Mouse (Mus musculus) midbrain, embryonic 14.5 days (tissue): ENCODE data around the gene Kcnk3. TPM values are rescaled to one million over a fixed set of nuclear protein-coding genes. Genes with fewer than 3 reads are reported as not detected.
A peak's percentile ranks its signal among the peaks of the same experiment; 100 is the strongest.

ENCODE experiments used
- ATAC-seq: fragments of 200-750 bp; cut with Nextera tagmentation; 2 replicates; pipeline ENCODE4 v1.8.0; 2017; ENCODE audit warnings: moderate number of reproducible peaks, moderate library complexity; ENCODE audit not compliant: low FRiP score, low TSS enrichment
- DNase-seq: peaks from one replicate; pipeline ENCODE4 v3.0.0-alpha.2; 2015
- H3K27ac ChIP-seq: fragments of 300-500 bp; sonication (generic); replicated peaks from 2 replicates; pipeline ENCODE4 v1.5.1; 2014; ENCODE audit warnings: mild to moderate bottlenecking, low read depth, low read length, moderate library complexity
- H3K27me3 ChIP-seq: fragments of 300-500 bp; sonication (generic); 2 replicates; pipeline ENCODE4 v1.6.1; 2014; ENCODE audit warnings: low read length, control low read depth, mixed read lengths; ENCODE audit not compliant: control insufficient read depth, insufficient read depth
- H3K36me3 ChIP-seq: fragments of 300-500 bp; sonication (generic); 2 replicates; pipeline ENCODE4 v1.6.1; 2014; ENCODE audit warnings: low read length, control low read depth; ENCODE audit not compliant: control insufficient read depth, insufficient read depth
- H3K4me1 ChIP-seq: fragments of 300-500 bp; sonication (generic); 2 replicates; pipeline ENCODE4 v1.6.1; 2014; ENCODE audit warnings: mild to moderate bottlenecking, antibody characterized with exemption, low read length, control low read depth; ENCODE audit not compliant: control insufficient read depth, insufficient read depth
- H3K4me2 ChIP-seq: fragments of 300-500 bp; sonication (generic); 2 replicates; pipeline ENCODE4 v1.6.1; 2014; ENCODE audit warnings: mild to moderate bottlenecking, low read length, moderate library complexity
- H3K4me3 ChIP-seq: fragments of 300-500 bp; sonication (generic); replicated peaks from 2 replicates; pipeline ENCODE4 v1.5.1; 2014; ENCODE audit warnings: low read depth, low read length
- H3K9ac ChIP-seq: fragments of 300-500 bp; sonication (generic); replicated peaks from 2 replicates; pipeline ENCODE4 v1.6.1; 2014; ENCODE audit warnings: mild to moderate bottlenecking, low read length, moderate library complexity
- H3K9me3 ChIP-seq: fragments of 300-500 bp; sonication (generic); 2 replicates; pipeline ENCODE4 v1.6.1; 2016; ENCODE audit warnings: low read length, control low read depth, mixed read lengths; ENCODE audit not compliant: control insufficient read depth
- WGBS: fragments of 180-500 bp; shearing (Covaris S2); extraction: QIAGEN DNeasy Blood & Tissue Kit; methylation state at CpG from one replicate; pipeline ENCODE4 v1.1.7; 2014; 5-methylcytosine and 5-hydroxymethylcytosine counted together
- polyA plus RNA-seq: library from polyadenylated mRNA; unstranded; fragments of >200 nt; fragmentation: Nextera tagmentation; extraction: Ambion mirVana; gene quantifications from 2 replicates; pipeline ENCODE4 v1.2.1, GENCODE M21; 2014

Kcnk3 gene
- polyA plus RNA-seq, 1 experiment from 2014 or later = 4.7 TPM

GRCm38 (mm10) chr5:30613242-30613641 lies 25.3 kb downstream of the Kcnk3 start:
- WGBS = 84% methylated on average over 8 of the region's 8 CpGs
- DNase-seq (no peak), ATAC-seq (no peak)
- no peaks in the 10 kb centered on the region for H3K9me3 ChIP-seq
- H3K4me1 ChIP-seq = peaks cover 3% of the 10 kb centered on the region; the same call in 1 of the 2 replicates
- H3K36me3 ChIP-seq = no peaks in the 10 kb centered on the region
- H3K4me2 ChIP-seq = no peak overlapping the region
- H3K4me3 ChIP-seq = no peak overlapping the region
- no peaks in the 10 kb centered on the region; the same call in 1 of the 2 replicates for H3K27me3 ChIP-seq
- no peak overlapping the region for H3K9ac ChIP-seq
- H3K27ac ChIP-seq = no peak overlapping the region

GRCm38 (mm10) chr5:30614221-30614620 lies 26.3 kb downstream of the Kcnk3 start:
- no peaks in the 10 kb centered on the region; the same call in 1 of the 2 replicates for H3K27me3 ChIP-seq
- H3K9me3 ChIP-seq = no peaks in the 10 kb centered on the region
- H3K4me2 ChIP-seq = no peak overlapping the region
- DNase-seq (peak; percentile 51), ATAC-seq (no peak)
- 44% methylated on average over 1 of the region's 1 CpGs for WGBS
- H3K27ac ChIP-seq = no peak overlapping the region
- H3K36me3 ChIP-seq = no peaks in the 10 kb centered on the region
- H3K9ac ChIP-seq = no peak overlapping the region
- peaks cover 3% of the 10 kb centered on the region; the same call in 1 of the 2 replicates for H3K4me1 ChIP-seq
- no peak overlapping the region for H3K4me3 ChIP-seq

DNA sequence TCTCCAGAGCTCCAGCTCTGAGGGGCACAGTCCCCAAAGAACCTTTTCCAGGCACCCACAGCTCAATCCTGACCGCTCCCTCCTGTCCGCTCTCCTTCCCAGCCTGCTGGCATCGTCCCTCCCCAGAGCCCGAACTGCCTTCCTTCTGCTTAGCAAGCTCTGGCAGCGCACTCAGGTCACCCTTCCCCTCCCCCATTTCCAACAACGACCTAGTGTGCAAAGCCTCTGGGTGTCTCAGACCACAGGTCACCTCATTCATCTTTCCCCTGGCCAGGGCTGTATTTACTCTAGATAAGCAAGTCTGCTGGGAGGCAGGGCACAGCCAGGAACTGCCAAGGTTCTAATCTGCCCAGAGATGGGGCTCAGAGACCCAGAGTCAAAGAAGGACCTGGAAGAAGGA lies 27.4 kb downstream of the Kcnk3 start:
- no peaks in the 10 kb centered on the region for H3K4me1 ChIP-seq
- no peak overlapping the region for H3K27ac ChIP-seq
- WGBS = 54% methylated on average over 6 of the region's 6 CpGs
- no peak overlapping the region for H3K4me3 ChIP-seq
- ATAC-seq (no peak), DNase-seq (no peak)
- no peaks in the 10 kb centered on the region; the same call in 1 of the 2 replicates for H3K27me3 ChIP-seq
- no peak overlapping the region for H3K9ac ChIP-seq
- no peak overlapping the region for H3K4me2 ChIP-seq
- no peaks in the 10 kb centered on the region for H3K9me3 ChIP-seq
- no peaks in the 10 kb centered on the region for H3K36me3 ChIP-seq

DNA sequence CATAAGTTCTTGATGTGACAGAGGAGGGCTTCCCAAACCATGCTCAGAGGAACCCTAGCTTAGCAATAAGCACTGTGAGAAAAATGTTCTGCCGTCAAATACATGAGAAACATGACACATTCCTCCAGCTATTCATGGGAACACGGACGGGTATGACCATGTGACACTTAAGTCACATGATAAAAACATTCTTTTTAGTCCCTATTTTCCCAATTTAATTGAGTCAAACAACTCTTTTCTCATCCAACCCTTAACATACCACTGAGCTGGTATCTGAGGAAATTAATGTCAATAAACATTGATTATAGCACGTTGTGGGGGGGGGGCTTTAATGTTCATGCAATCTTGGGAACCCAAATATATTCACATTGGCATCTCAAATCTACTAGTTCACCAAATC lies 27.8 kb downstream of the Kcnk3 start:
- Histone ChIP-seq H3K9me3 (no peaks in the 10 kb centered on the region), H3K9ac (no peak overlapping the region), H3K36me3 (no peaks in the 10 kb centered on the region), H3K27ac (no peak overlapping the region), H3K27me3 (peaks cover 4% of the 10 kb centered on the region), H3K4me2 (no peak overlapping the region), H3K4me1 (no peaks in the 10 kb centered on the region), H3K4me3 (no peak overlapping the region)
- DNase-seq = no peak
- ATAC-seq = no peak
- WGBS = 84% methylated on average over 4 of the region's 4 CpGs

GRCm38 (mm10) chr5:30616644-30617043 lies 28.7 kb downstream of the Kcnk3 start:
- no peak for ATAC-seq
- DNase-seq = peak; percentile 12

GRCm38 (mm10) chr5:30617357-30617756 lies 29.4 kb downstream of the Kcnk3 start:
- Histone ChIP-seq H3K4me1 (peaks cover 7% of the 10 kb centered on the region), H3K9me3 (no peaks in the 10 kb centered on the region), H3K4me2 (no peak overlapping the region), H3K36me3 (no peaks in the 10 kb centered on the region), H3K27me3 (peaks cover 19% of the 10 kb centered on the region), H3K4me3 (no peak overlapping the region), H3K27ac (no peak overlapping the region), H3K9ac (no peak overlapping the region)
- ATAC-seq = no peak
- WGBS = 35% methylated on average over 3 of the region's 3 CpGs
- DNase-seq = no peak

More at GRCm38 (mm10) chr5:30616644-30617043, 28.7 kb downstream of the Kcnk3 start:
- peaks cover 12% of the 10 kb centered on the region for H3K27me3 ChIP-seq
- H3K4me2 ChIP-seq = no peak overlapping the region
- no peak overlapping the region for H3K27ac ChIP-seq
- H3K9me3 ChIP-seq = no peaks in the 10 kb centered on the region
- H3K4me1 ChIP-seq = no peaks in the 10 kb centered on the region
- H3K9ac ChIP-seq = no peak overlapping the region
- 17% methylated on average over 3 of the region's 3 CpGs for WGBS
- no peak overlapping the region for H3K4me3 ChIP-seq
- H3K36me3 ChIP-seq = no peaks in the 10 kb centered on the region

GRCm38 (mm10) chr5:30617851-30618250 lies 29.9 kb downstream of the Kcnk3 start:
- Histone ChIP-seq H3K9me3 (no peaks in the 10 kb centered on the region), H3K27me3 (peaks cover 24% of the 10 kb centered on the region), H3K4me1 (peaks cover 12% of the 10 kb centered on the region), H3K27ac (no peak overlapping the region), H3K4me2 (no peak overlapping the region), H3K9ac (no peak overlapping the region), H3K36me3 (no peaks in the 10 kb centered on the region), H3K4me3 (no peak overlapping the region)
- DNase-seq = no peak
- 31% methylated on average over 11 of the region's 11 CpGs for WGBS
- no peak for ATAC-seq

DNA sequence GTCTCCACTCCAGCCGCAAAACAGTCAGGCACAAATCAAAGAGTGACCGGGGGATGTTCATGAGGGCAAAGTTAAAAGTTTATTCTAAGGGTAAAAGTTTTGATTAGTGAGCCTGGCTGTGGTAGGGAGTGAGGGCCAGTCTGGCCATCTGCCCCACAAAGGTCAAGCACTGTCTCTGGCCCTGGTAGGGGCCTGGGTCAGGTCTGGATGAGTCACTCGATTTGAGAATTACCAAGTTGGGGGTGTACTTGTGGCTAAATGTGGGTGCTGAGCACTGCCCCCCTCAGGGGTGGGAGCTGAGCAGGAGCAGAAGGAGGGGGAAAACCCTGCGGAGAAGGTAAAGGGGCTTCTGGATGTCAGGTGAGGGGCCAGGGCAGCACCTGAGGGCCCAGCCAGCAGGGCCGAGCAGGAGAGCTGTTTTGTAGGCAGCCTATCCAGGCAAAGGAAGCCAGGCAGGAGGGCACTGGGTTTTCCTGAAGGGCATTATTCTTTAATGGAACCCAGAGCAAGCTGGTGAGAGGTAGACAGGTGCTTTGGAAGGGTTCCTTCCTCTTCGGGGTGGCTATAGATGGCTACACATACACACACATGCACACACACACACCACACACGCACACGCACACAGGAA lies 30.5 kb downstream of the Kcnk3 start:
- no peak overlapping the region for H3K9ac ChIP-seq
- ATAC-seq = no peak
- peaks cover 13% of the 10 kb centered on the region for H3K4me1 ChIP-seq
- no peaks in the 10 kb centered on the region for H3K36me3 ChIP-seq
- peaks cover 29% of the 10 kb centered on the region for H3K27me3 ChIP-seq
- 82% methylated on average over 8 of the region's 8 CpGs for WGBS
- no peak overlapping the region for H3K4me3 ChIP-seq
- H3K4me2 ChIP-seq = no peak overlapping the region
- DNase-seq = no peak
- H3K9me3 ChIP-seq = no peaks in the 10 kb centered on the region
- no peak overlapping the region for H3K27ac ChIP-seq

GRCm38 (mm10) chr5:30619211-30619610 lies 31.2 kb downstream of the Kcnk3 start:
- ATAC-seq = no peak
- DNase-seq = no peak

More at GRCm38 (mm10) chr5:30619211-30619610, 31.2 kb downstream of the Kcnk3 start:
- Histone ChIP-seq H3K4me2 (no peak overlapping the region), H3K36me3 (no peaks in the 10 kb centered on the region), H3K9ac (no peak overlapping the region), H3K4me1 (peaks cover 13% of the 10 kb centered on the region), H3K27ac (no peak overlapping the region), H3K4me3 (no peak overlapping the region), H3K9me3 (no peaks in the 10 kb centered on the region), H3K27me3 (peaks cover 34% of the 10 kb centered on the region)
- WGBS = 75% methylated on average over 2 of the region's 2 CpGs
